Mouse (Mus musculus): ENCODE data around the gene Smim5. TPM values are rescaled to one million over a fixed set of nuclear protein-coding genes. Genes with fewer than 3 reads are reported as not detected.

The Smim5 gene
- total and polyA plus RNA-seq, 2 experiments from 2014 or later = 2.5 to 2.7 TPM

- no peaks in the 10 kb centered on the region for H3K4me1 ChIP-seq (ENCODE audit: insufficient read depth, low read length)
- TF ChIP-seq CTCF (IDR thresholded peaks at IDR 0.05; ENCODE audit: low read depth) = peak; percentile 77
- 38% methylated on average over 6 of the region's 6 CpGs for WGBS
- H3K4me3 ChIP-seq (ENCODE audit: low read length) = no peak overlapping the region
- H3K9ac ChIP-seq (replicated peaks; ENCODE audit: low read length) = no peak overlapping the region
- H3K4me2 ChIP-seq (ENCODE audit: low read depth, low read length) = no peak overlapping the region
- no peaks in the 10 kb centered on the region for H3K27me3 ChIP-seq (ENCODE audit: insufficient read depth, low read length)
- DNase-seq (ENCODE audit: low spot score) = peak; percentile 77
- H3K27ac ChIP-seq = no peak overlapping the region
- H3K36me3 ChIP-seq (ENCODE audit: insufficient read depth, low read length) = peaks cover 20% of the 10 kb centered on the region
- no peaks in the 10 kb centered on the region for H3K9me3 ChIP-seq (ENCODE audit: low read length)
- ATAC-seq = no peak
These were observed 20.5 kb downstream of the Smim5 start for GRCm38 (mm10) chr11:115920110-115920818.

GRCm38 (mm10) chr11:115921986-115922385 lies 22.2 kb downstream of the Smim5 start:
- Histone ChIP-seq H3K4me2 (ENCODE audit: low read depth, low read length) (no peak overlapping the region), H3K9me3 (ENCODE audit: low read length) (no peaks in the 10 kb centered on the region), H3K4me3 (ENCODE audit: low read length) (no peak overlapping the region), H3K27me3 (ENCODE audit: insufficient read depth, low read length) (no peaks in the 10 kb centered on the region), H3K36me3 (ENCODE audit: insufficient read depth, low read length) (peaks cover 8% of the 10 kb centered on the region; the same call in 1 of the 2 replicates), H3K27ac (no peak overlapping the region), H3K9ac (replicated peaks; ENCODE audit: low read length) (no peak overlapping the region), H3K4me1 (ENCODE audit: insufficient read depth, low read length) (no peaks in the 10 kb centered on the region)
- DNase-seq (ENCODE audit: low spot score) (no peak), ATAC-seq (no peak)
- WGBS = 100% methylated on average over 1 of the region's 1 CpGs
- no peak for TF ChIP-seq CTCF (IDR thresholded peaks at IDR 0.05; ENCODE audit: low read depth)

- Histone ChIP-seq H3K36me3 (ENCODE audit: insufficient read depth, low read length) (peaks cover 3% of the 10 kb centered on the region; the same call in 1 of the 2 replicates), H3K9me3 (ENCODE audit: low read length) (no peaks in the 10 kb centered on the region), H3K4me3 (ENCODE audit: low read length) (no peak overlapping the region), H3K27me3 (ENCODE audit: insufficient read depth, low read length) (no peaks in the 10 kb centered on the region), H3K4me2 (ENCODE audit: low read depth, low read length) (no peak overlapping the region), H3K27ac (no peak overlapping the region), H3K4me1 (ENCODE audit: insufficient read depth, low read length) (peaks cover 11% of the 10 kb centered on the region), H3K9ac (replicated peaks; ENCODE audit: low read length) (no peak overlapping the region)
- ATAC-seq (no peak), DNase-seq (ENCODE audit: low spot score) (no peak)
- TF ChIP-seq CTCF (IDR thresholded peaks at IDR 0.05; ENCODE audit: low read depth) = no peak
- 93% methylated on average over 8 of the region's 8 CpGs for WGBS
These were observed 29.3 kb downstream of the Smim5 start for GRCm38 (mm10) chr11:115929031-115929430.

GRCm38 (mm10) chr11:115929818-115930217 lies 30.1 kb downstream of the Smim5 start:
- Histone ChIP-seq H3K9ac (replicated peaks; ENCODE audit: low read length) (no peak overlapping the region), H3K4me2 (ENCODE audit: low read depth, low read length) (no peak overlapping the region), H3K27me3 (ENCODE audit: insufficient read depth, low read length) (no peaks in the 10 kb centered on the region), H3K9me3 (ENCODE audit: low read length) (no peaks in the 10 kb centered on the region), H3K4me1 (ENCODE audit: insufficient read depth, low read length) (peaks cover 18% of the 10 kb centered on the region), H3K27ac (no peak overlapping the region), H3K4me3 (ENCODE audit: low read length) (no peak overlapping the region), H3K36me3 (ENCODE audit: insufficient read depth, low read length) (peaks cover 3% of the 10 kb centered on the region; the same call in 1 of the 2 replicates)
- WGBS = 80% methylated on average over 3 of the region's 3 CpGs
- no peak for TF ChIP-seq CTCF (IDR thresholded peaks at IDR 0.05; ENCODE audit: low read depth)
- ATAC-seq (no peak), DNase-seq (ENCODE audit: low spot score) (no peak)

- ATAC-seq (no peak), DNase-seq (ENCODE audit: low spot score) (no peak)
- Histone ChIP-seq H3K4me2 (ENCODE audit: low read depth, low read length) (no peak overlapping the region), H3K4me3 (ENCODE audit: low read length) (no peak overlapping the region), H3K9me3 (ENCODE audit: low read length) (no peaks in the 10 kb centered on the region), H3K36me3 (ENCODE audit: insufficient read depth, low read length) (peaks cover 7% of the 10 kb centered on the region; the same call in 1 of the 2 replicates), H3K4me1 (ENCODE audit: insufficient read depth, low read length) (peaks cover 18% of the 10 kb centered on the region), H3K27ac (no peak overlapping the region), H3K27me3 (ENCODE audit: insufficient read depth, low read length) (no peaks in the 10 kb centered on the region), H3K9ac (replicated peaks; ENCODE audit: low read length) (no peak overlapping the region)
- no peak for TF ChIP-seq CTCF (IDR thresholded peaks at IDR 0.05; ENCODE audit: low read depth)
- WGBS = 75% methylated on average over 3 of the region's 3 CpGs
These were observed 31.5 kb downstream of the Smim5 start for GRCm38 (mm10) chr11:115931235-115931634.

- H3K9ac ChIP-seq (replicated peaks; ENCODE audit: low read length) = peak within 1 kb of the TSS; percentile 80
- peak within 1 kb of the TSS; percentile 86 for H3K4me2 ChIP-seq (ENCODE audit: low read depth, low read length)
- peak within 1 kb of the TSS; percentile 87 for H3K4me3 ChIP-seq (ENCODE audit: low read length)
- TF ChIP-seq CTCF (IDR thresholded peaks at IDR 0.05; ENCODE audit: low read depth) = no peak
- no peaks in the 10 kb centered on the region for H3K9me3 ChIP-seq (ENCODE audit: low read length)
- ATAC-seq = peak; percentile 100
- DNase-seq (ENCODE audit: low spot score) = peak; percentile 100
- peaks cover 18% of the 10 kb centered on the region for H3K4me1 ChIP-seq (ENCODE audit: insufficient read depth, low read length)
- no peaks in the 10 kb centered on the region for H3K27me3 ChIP-seq (ENCODE audit: insufficient read depth, low read length)
- peaks cover 12% of the 10 kb centered on the region; the same call in 1 of the 2 replicates for H3K36me3 ChIP-seq (ENCODE audit: insufficient read depth, low read length)
- under 1% methylated on average over 28 of the region's 28 CpGs for WGBS
- H3K27ac ChIP-seq = peak within 1 kb of the TSS; percentile 65; the same call in 1 of the 2 replicates
These were observed 33.5 kb downstream of the Smim5 start, which contains the start of the genes Sap30bp and Recql5 for GRCm38 (mm10) chr11:115933108-115933746. TSS of gene Sap30bp (plus strand) at chr11:115933282. TSS of gene Recql5 (minus strand) at chr11:115933477.

Data from hindbrain, postnatal 0 days (tissue).